Mouse (Mus musculus) brain, embryonic 14.5 days (tissue): ENCODE results near the gene Cobl. TPM values are rescaled to one million over a fixed set of nuclear protein-coding genes. Genes with fewer than 3 reads are reported as not detected.

ENCODE experiments used
- DNase-seq: peaks from one replicate; pipeline ENCODE4 v3.0.0-alpha.2; 2011; ENCODE audit warnings: low read depth
- CTCF ChIP-seq: fragments of 200-500 bp; IDR thresholded peaks from 2 replicates; pipeline ENCODE4 v1.5.1; 2012; ENCODE audit warnings: inconsistent platforms, mild to moderate bottlenecking, moderate library complexity, borderline replicate concordance; ENCODE audit not compliant: insufficient read depth, insufficient read length; ENCODE audit errors: extremely low read depth
- POLR2A ChIP-seq: fragments of 200-500 bp; IDR thresholded peaks from 2 replicates; pipeline ENCODE4 v1.6.1; 2012; ENCODE audit warnings: mild to moderate bottlenecking, inconsistent platforms, borderline replicate concordance; ENCODE audit not compliant: poor library complexity, insufficient read depth, insufficient read length, severe bottlenecking; ENCODE audit errors: extremely low read depth
- polyA plus RNA-seq: library from polyadenylated mRNA; depleted of rRNA; stranded (reverse); fragments of >200 nt; gene quantifications from 2 replicates; pipeline ENCODE4 v1.2.3, GENCODE M21; 2012

Cobl gene
- polyA plus RNA-seq, 1 experiment, result 13.8 TPM

GRCm38 (mm10) chr11:12467217-12467616 is 2.5 kb upstream of the Cobl start:
- TF ChIP-seq CTCF, result no peak
- no peak for TF ChIP-seq POLR2A
- no peak for DNase-seq

- TF ChIP-seq POLR2A (no peak), CTCF (no peak)
- DNase-seq, result no peak
These were observed 1.8 kb upstream of the Cobl start for GRCm38 (mm10) chr11:12466606-12467005.

GRCm38 (mm10) chr11:12465229-12465628 is 469 bp upstream of the Cobl start:
- DNase-seq, result no peak
- TF ChIP-seq CTCF (no peak), POLR2A (no peak)

GRCm38 (mm10) chr11:12463615-12464170 is 1.1 kb downstream of the Cobl start:
- DNase-seq, result no peak
- TF ChIP-seq POLR2A (no peak), CTCF (no peak)

- TF ChIP-seq POLR2A (no peak), CTCF (no peak)
- peak; percentile 86 for DNase-seq
These were observed 4.8 kb downstream of the Cobl start for GRCm38 (mm10) chr11:12459781-12460581.

- TF ChIP-seq CTCF (no peak), POLR2A (no peak)
- no peak for DNase-seq
These were observed 5.9 kb downstream of the Cobl start for GRCm38 (mm10) chr11:12458814-12459213.

GRCm38 (mm10) chr11:12458392-12458791 is 6.4 kb downstream of the Cobl start:
- no peak for DNase-seq
- TF ChIP-seq CTCF, result no peak
- no peak for TF ChIP-seq POLR2A

- TF ChIP-seq CTCF (no peak), POLR2A (no peak)
- no peak for DNase-seq
These were observed 16.7 kb downstream of the Cobl start for GRCm38 (mm10) chr11:12448101-12448500.

GRCm38 (mm10) chr11:12445222-12445621 is 19.5 kb downstream of the Cobl start:
- TF ChIP-seq POLR2A (no peak), CTCF (no peak)

GRCm38 (mm10) chr11:12444215-12444614 is 20.5 kb downstream of the Cobl start:
- DNase-seq, result no peak
- TF ChIP-seq CTCF, result no peak
- no peak for TF ChIP-seq POLR2A

More at GRCm38 (mm10) chr11:12445222-12445621, 19.5 kb downstream of the Cobl start:
- DNase-seq, result no peak

- TF ChIP-seq CTCF (no peak), POLR2A (no peak)
- no peak for DNase-seq
These were observed 21.1 kb downstream of the Cobl start for GRCm38 (mm10) chr11:12443614-12444013.

GRCm38 (mm10) chr11:12443185-12443584 is 21.6 kb downstream of the Cobl start:
- TF ChIP-seq POLR2A (no peak), CTCF (no peak)
- DNase-seq, result no peak
